Mouse (Mus musculus): ENCODE results near the gene Rasef.
"Not testable (repeated sequence)": the region's sequence is repeated elsewhere in the genome, so short reads cannot be mapped to it uniquely, and the experiment has no call there.

Gene Rasef

DNA sequence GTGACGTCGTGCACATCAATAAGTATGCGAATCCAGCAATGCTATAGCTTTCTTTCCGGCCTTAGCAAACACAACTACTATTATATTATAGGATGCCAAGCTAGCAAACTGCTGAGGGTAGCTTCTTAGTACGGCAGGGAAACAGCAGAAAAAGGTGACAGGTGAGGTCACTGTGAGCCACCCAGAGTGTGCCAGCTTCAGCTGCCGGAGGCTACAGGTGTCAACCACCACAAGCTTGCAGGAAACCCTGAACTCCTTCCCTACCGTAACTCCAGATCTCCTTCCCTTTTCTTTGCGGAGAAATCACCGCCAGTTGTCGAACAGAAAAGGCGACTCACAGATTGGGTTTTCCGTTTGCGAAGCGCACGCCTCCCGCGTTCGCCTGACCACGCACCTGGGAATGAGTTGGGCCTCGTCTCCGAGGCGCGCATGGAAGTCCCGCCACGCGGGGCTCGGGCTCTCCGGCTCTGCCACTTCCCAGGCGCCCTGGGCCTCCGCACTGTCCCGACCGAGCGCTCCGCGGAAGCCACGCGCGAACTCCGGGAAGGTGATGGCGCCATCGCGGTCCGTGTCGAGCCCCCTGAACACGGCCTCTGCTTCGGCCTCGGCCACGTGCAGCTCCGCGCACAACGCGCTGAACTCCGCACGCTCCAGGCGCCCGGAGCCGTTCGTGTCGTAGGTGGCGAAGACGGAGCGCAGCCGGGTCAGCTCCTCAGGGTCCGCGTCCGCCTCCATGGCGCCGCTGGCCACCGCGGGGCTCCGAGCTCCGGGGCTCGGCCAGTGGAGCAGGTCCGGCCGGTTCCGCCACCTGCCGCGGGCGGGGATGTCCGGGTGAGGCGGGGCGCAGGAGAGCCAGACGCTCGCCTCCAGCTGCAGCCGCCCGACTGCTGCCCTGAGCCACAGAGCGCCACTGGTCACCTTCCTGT, at the start of gene Rasef:
Gene Rasef (minus strand): TSS at position 735 of the 926 bp plus-strand sequence.
- peak in 1 of 2 experiments; percentile 2 for DNase-seq

DNA sequence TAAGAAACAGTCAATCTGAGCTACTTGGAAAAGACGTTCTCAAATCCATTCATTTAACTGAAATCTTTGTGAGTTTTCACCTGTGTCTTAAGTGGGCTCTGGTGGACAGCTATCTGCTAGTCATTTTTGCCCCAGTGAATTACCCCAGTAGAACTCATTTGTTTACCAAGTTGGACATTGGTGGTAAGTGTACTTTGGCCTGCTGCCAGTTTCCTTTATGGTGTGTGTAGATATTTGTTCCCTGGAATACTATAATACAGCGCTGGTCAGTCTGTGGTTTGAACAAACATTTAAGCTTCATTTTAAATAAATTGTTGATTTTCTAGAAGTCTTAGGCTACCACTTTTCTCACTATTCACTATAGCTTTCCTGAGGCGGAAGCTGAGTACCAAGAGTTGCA, 35.8 kb upstream of the Rasef start:
- DNase-seq = no peak

DNA sequence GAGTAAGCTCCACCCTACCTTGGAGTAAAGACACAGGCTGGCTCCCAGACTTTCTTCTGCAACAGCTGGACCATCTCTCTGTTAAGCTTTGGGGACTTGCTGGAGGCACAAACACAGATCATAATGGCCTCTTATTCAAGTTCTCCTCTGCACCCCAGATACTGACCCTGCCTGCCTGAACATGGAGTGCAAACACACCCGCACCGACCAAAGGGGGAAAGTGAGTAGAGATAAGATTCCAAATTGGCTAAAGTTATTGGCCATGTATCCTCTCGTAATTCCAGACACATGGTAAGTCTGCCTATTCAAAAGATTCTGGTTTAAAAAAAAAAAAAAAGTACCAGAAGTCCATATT, 369 bp upstream of the Rasef start:
- no peak for DNase-seq

DNA sequence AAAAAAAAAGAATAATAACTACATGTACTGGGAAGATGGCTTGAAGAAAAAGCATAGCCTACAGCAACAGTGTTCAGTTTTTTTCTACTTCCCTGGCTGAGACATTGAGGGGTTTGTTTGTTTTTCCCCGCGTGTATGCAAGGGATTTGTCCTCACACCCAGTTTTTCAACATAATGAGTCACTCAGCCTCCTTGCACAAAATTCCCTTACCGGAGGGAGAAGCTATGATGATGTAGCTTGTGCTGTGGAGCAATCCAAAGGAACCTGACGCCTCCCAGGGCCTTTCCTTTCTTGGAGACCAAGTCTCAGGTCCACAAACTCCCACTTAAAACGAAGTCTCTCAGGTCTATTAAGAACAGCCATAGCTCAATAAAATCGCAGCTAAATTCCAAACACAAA, 1.3 kb downstream of the Rasef start:
- no peak for DNase-seq

DNA sequence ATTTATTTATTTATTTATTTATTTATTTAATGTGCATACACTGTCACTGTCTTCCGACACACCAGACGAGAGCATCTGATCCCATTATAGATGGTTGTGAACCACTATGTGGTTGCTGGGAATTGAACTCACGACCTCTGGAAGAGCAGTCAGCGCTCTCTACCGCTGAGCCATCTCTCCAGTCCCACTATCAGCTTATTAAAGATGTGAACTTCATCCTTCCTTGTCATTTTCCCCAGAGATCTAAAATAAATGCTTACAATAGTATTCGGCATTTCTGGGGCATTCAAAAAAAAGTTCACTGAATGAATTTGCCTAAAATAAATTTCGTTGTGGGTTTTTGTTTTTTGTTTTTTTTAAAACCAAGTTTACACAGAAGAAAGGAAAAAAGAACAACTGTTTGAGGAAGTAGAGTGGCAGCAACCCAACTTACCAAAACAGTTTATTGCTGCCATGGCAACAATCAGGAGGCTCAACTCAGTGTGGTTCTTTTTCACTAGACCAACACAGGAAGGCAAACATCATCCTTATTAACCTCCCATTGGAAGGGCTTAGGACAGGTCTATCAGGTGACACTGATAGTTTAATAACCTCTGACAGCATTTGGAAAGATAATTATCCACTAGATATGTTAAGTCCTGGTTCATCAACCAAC, 2.6 kb downstream of the Rasef start:
- DNase-seq = no peak

DNA sequence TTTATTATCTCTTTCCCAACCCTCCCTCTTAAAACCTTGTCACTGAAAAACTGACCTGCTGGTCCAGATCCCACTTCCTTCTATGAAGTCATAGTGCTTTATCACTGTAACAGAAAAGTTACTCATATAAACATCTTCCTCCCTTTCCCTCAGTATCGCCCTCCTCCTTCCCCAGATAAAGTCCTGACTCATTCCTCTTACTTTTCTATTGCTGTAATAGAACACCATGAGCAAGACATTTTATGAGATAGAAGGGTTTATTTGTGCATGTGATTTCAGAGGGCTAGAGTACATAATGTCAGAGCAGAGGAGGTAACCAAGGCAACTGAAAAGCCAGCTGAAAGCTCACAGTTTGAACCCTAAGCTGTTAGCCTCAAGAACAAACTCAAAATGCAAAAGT, 6.6 kb downstream of the Rasef start:
- DNase-seq = no peak

DNA sequence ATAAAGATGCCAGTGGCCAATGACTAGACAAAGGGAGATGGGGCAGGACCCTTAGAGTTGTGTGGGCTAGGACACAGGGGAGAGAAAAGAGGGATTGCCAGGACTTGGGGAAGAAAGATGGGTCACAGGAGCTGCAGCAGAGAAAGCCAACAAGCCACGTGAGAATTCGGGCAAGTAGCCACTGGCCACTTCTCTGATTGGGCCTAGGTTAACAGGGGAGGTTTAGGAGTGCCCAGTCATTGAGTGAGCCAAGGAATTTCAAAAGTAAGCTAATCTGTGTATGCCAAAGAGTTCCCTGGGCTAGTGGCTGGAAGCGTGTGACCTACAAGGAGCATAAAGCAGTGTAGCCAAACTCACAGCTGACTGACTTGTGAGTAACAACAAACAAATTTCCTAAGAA, 9.7 kb downstream of the Rasef start:
- DNase-seq = no peak

DNA sequence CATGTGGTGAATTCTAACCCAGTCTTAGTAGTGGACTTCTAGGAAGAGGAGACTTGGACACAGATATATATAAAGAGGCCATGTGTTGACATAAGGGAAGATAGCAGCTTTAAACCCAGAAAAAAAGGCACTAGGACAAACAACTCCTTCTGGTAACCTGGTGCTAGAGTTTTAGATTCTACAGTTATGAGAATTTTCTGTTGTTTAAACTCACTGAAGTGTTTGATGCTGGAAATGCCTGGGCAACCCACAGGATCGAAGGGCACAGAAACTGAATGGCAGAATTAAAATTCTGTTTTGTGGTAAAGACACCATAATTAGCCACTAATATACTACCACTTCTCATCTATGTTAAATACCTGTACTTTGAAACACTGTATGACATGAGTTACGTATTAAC, 15.5 kb downstream of the Rasef start:
- no peak for DNase-seq

DNA sequence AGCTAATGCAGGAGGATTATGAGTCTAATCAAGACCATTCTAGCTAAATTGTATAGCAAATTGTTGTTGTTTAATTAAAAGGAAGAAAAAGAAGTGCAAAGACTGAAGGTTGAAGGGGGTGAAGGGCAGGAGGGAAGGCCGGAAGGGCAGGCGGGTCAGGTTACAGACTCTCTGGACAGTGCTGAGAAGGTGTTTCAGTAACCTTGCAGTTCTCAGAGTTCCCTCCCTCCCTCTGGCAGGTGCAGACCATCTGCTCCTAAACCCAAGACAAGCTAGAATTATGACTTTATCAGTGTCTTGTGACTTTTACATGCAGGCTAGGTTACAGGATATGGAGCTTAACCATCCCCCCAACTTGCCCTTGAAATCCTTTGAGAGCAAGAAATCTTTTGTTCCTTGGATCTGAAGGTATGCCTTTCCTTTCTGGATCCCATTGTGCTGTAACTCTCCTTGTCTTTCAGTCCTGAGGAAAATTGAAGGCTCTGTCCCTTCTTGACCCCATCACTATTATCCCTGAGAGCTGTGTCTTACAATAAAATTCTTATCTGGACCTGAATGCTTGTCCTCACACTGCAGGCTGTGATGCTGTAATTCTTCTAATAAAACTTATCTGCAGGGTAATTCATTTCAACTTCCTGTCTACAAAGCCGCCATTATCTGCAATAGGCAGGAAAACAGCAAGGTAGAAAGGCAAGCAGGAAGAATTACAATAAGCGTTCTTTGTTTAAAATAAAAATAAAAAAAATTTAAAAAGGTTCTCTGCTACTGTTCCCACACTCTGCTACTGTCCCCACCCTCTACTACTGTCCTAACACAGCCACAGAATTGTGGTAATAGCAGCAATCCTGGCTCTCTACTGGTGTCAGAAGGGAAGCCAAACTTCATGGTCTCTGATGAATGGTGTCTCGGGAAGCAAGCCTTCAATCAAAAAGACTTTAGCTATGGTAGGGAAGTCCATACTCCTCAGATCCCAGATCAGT, 16.7 kb downstream of the Rasef start:
- no peak for DNase-seq

DNA sequence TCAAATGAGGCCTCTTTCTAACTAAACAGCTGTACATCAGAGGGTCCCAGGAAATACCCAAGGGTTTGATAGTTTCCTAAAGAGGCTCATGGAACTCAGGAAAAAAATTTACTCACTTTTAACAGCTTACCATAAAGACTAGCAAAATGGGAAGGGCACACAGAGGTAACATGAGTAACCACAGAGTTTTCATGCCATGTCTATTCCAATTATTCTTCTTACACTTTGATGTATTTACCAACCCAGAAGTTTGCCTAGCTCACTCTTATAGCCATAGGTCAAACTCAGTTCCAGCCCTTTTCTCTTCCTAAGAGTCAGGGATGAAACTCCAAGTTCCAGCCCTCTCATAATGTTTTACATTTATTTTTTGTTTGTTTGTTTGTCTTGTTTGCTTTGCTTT, 18.8 kb downstream of the Rasef start:
- DNase-seq = no peak

DNA sequence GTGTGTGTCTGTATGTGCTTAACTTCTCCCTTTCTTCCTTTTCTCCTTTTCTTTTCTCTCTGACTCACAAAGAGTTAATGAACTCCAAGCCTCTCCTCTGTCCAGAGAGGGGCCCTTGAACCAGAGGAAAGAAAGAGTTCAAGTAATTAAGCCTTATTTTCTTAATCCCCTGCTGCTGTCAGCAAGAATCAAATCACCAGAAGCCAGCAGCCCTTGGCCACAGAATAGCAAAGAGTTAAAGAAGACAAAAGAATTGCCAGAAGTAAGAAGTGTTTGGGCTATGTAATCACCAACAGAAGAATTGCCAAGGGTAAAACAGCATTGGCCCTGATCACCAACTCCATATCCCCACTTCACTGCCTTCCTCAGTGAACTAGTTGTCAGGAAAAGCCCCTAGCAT, 20.2 kb downstream of the Rasef start:
- DNase-seq = no peak

DNA sequence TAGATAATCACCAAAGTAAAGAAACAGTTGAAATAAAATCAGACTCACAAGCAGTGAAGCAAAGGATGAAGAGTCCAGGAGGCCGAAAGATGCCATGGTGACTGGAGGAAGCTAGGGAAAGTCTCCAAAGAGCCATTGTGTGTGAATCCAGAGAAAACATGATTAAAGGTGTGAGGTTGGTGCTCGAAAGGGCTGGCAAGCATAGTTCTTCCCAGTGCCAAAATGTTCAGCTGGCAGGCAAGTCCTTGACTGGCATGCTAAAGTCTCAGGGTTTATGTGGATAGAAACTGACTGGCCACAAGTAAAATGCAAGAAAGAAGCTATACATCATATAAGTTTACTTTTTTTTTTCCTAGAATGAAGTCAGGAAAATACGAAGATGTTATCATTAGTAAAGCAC, 22.6 kb downstream of the Rasef start:
- no peak for DNase-seq

DNA sequence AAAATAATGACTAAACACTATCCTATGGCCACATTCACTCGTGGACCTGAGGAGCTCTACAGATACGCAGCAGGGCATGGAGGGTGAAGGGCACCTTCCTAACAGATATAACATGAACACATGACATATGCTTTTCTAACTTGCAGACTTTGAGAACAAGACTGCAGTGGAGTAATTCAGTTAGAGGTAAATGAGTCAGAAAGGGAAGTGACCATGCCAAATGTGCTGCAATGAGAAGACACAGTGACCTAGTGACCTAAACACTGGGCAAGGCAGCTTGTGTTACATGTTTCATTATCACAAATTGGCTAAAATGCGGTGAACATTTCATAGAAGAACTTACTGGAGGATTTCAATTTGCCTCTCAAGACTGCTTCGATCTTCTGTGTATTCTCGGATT, 42.6 kb downstream of the Rasef start:
- no peak for DNase-seq

DNA sequence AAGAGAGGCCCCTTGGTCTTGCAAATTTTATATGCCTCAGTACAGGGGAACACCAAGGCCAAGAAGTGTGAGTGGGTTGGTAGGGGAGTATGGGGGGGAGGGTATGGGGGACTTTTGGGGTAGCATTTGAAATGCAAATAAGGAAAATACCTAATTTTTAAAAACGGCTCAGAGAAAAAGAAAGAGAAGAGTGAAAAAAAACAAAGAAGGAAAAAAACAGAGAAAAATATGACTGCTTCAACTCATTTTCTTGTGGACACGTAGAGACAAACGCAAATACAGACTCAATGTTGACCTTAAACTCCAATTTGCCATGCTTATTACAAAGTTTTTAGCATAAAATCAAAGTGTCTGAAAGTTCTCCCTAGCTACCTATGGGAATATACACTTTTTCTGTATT, 51.4 kb downstream of the Rasef start:
- no peak for DNase-seq

DNA sequence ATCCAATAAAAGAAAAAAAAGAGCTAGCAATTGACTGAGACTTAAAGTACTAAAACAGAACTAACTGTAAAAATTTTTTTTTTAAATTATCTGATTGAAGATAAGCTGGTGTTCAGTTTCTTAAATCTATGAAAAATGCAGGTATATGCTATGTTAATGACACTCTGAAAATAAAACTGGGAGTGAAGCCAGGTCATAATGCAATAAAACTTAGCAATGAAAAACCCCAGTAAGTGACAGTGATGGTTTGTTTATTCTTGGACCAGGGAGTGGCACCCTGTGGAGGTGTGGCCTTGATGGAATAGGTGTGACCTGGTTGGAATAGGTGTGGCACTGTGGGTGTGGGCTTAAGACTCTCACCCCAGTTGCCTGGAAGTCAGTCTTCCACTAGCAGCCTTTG, 71.0 kb downstream of the Rasef start:
- no peak for DNase-seq

DNA sequence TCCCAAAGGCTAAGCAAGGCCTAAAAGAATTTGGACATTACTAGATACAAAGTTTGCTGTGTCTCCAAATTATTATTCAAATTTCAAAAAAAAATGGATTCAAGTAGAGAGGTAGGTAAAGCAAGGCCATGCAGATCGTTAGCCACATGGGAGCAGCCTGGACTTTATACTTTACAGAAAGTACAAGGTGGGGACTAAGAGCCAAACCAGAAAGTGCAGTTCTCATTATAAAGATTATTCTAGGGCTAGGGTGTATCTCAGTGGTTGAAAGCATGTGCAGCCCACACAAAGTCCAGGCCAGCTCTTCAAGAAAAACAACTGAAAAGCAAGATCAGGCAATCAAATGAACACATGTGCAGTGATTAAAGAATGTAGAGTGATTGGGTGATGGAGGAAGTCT, 72.0 kb downstream of the Rasef start:
- DNase-seq = no peak

DNA sequence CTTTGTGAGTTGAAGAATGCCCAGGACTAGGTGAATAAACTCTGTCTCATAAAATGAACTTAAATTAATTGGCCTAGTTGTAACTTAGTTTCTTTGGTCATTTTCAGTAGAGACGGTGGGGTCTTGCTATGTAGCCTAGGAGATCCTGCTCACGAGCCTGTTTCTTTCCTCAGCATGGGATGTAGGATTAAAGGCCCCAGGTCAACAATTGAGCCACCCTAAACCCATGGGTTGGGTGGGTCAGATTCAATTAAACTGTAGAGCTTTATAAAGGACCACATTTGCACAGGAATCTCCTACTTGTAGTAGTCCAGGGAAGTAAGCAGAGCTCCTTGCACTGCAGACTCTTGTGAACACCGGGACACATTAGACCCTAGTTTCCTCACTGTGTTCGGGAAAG, 107.6 kb downstream of the Rasef start, which contains the start of gene Gm428:
Gene Gm428 (plus strand): TSS at position 301 of the 400 bp plus-strand sequence.
- not testable (repeated sequence) for DNase-seq

DNA sequence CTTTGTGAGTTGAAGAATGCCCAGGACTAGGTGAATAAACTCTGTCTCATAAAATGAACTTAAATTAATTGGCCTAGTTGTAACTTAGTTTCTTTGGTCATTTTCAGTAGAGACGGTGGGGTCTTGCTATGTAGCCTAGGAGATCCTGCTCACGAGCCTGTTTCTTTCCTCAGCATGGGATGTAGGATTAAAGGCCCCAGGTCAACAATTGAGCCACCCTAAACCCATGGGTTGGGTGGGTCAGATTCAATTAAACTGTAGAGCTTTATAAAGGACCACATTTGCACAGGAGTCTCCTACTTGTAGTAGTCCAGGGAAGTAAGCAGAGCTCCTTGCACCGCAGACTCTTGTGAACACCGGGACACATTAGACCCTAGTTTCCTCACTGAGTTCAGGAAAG, 122.7 kb downstream of the Rasef start, which contains the start of gene Gm11239:
Gene Gm11239 (plus strand): TSS at position 301 of the 400 bp plus-strand sequence.
- DNase-seq = not testable (repeated sequence)

Data from thymus, postnatal 36 days (tissue).